In genomic region chr9:119365284-119365683, GRCm38 (mm10) we compare ENCODE assay signal across 27 mouse cellular contexts. TPM values are rescaled to one million over a fixed set of nuclear protein-coding genes. Genes with fewer than 3 reads are reported as not detected.
DNase-seq lines count a peak whose midpoint lies in the region; ATAC-seq lines count a peak whose summit lies in the region.
"Had no signal": no experiment of that assay in that cellular context is flagged by ENCODE, and none has a peak within 500 bp of the region (broad histone marks: within the 10 kb centered on the region; RNA-seq: fewer than 3 reads in every experiment).

Gene Slc22a14 (minus strand): TSS chr9:119365553.

- no peak within 1 kb of the TSS for H3K9ac ChIP-seq in kidney, embryonic 14.5 days (ENCODE audit: low read depth, low read length)
- H3K9ac ChIP-seq in midbrain, embryonic 11.5 days (ENCODE audit: low read length) = no peak within 1 kb of the TSS
- H3K9ac ChIP-seq: liver, embryonic 15.5 days; midbrain, embryonic 13.5 days; neural tube, embryonic 12.5 days had no signal

- 53% methylated on average over 7 of the region's 7 CpGs for WGBS in kidney, embryonic 14.5 days
- 79% methylated on average over 7 of the region's 7 CpGs for WGBS in midbrain, embryonic 11.5 days

- H3K4me3 ChIP-seq in kidney, embryonic 14.5 days (ENCODE audit: low read length) = no peak within 1 kb of the TSS
- no peak within 1 kb of the TSS for H3K4me3 ChIP-seq in midbrain, embryonic 11.5 days (ENCODE audit: low read depth, low read length)
- H3K4me3 ChIP-seq: erythroblast, embryonic 14.5 days; liver, embryonic 15.5 days; midbrain, embryonic 13.5 days; neural tube, embryonic 12.5 days had no signal

- no peak within 1 kb of the TSS for H3K4me2 ChIP-seq in kidney, embryonic 14.5 days (replicated peaks; ENCODE audit: low read depth, low read length)
- H3K4me2 ChIP-seq in midbrain, embryonic 11.5 days = no peak within 1 kb of the TSS
- H3K4me2 ChIP-seq: liver, embryonic 15.5 days; midbrain, embryonic 13.5 days; neural tube, embryonic 12.5 days had no signal

- DNase-seq in kidney, postnatal 10 days = peak; percentile 41
- DNase-seq in lung, postnatal 10 days = peak; percentile 36
- no peak for DNase-seq in lung, postnatal 25 days (ENCODE audit: low spot score)
- DNase-seq in brain, adult 2 months (ENCODE audit: low read depth, low spot score) = peak; percentile 43
- no peak for DNase-seq in cerebellum, postnatal 14 days
- no peak for DNase-seq in midbrain, embryonic 11.5 days (ENCODE audit: low spot score, missing footprints)
- DNase-seq: adrenal gland, postnatal 14 days; cerebellum, adult 18-20 months; cerebellum, postnatal 36 days; gastrocnemius, postnatal 10 days; heart, postnatal 36 days; layer of hippocampus, postnatal 36 days; thymus, adult 18-20 months; thymus, postnatal 4 days had no signal

- H3K27me3 ChIP-seq in kidney, embryonic 14.5 days (ENCODE audit: control insufficient read depth, insufficient read depth, low read length) = no peaks in the 10 kb centered on the region
- no peaks in the 10 kb centered on the region for H3K27me3 ChIP-seq in midbrain, embryonic 11.5 days (ENCODE audit: control insufficient read depth, insufficient read depth, low read length)
- H3K27me3 ChIP-seq: liver, embryonic 15.5 days; midbrain, embryonic 13.5 days; neural tube, embryonic 12.5 days had no signal

- H3K27ac ChIP-seq in kidney, embryonic 14.5 days (ENCODE audit: low read depth, low read length) = no peak within 1 kb of the TSS
- H3K27ac ChIP-seq in midbrain, embryonic 11.5 days (ENCODE audit: low read depth, low read length) = no peak within 1 kb of the TSS
- H3K27ac ChIP-seq: liver, embryonic 15.5 days; macrophage; midbrain, embryonic 13.5 days; neural tube, embryonic 12.5 days had no signal

- H3K9me3 ChIP-seq in kidney, embryonic 14.5 days (ENCODE audit: control insufficient read depth, low read length) = no peaks in the 10 kb centered on the region
- H3K9me3 ChIP-seq in midbrain, embryonic 11.5 days (ENCODE audit: control insufficient read depth, low read length) = no peaks in the 10 kb centered on the region
- H3K9me3 ChIP-seq: liver, embryonic 15.5 days; midbrain, embryonic 13.5 days; neural tube, embryonic 12.5 days had no signal

- H3K36me3 ChIP-seq in kidney, embryonic 14.5 days (ENCODE audit: control insufficient read depth, insufficient read depth, low read length) = no peaks in the 10 kb centered on the region; the same call in 1 of the 2 replicates
- no peaks in the 10 kb centered on the region for H3K36me3 ChIP-seq in midbrain, embryonic 11.5 days (ENCODE audit: control insufficient read depth, insufficient read depth, low read length)
- H3K36me3 ChIP-seq: liver, embryonic 15.5 days; midbrain, embryonic 13.5 days; neural tube, embryonic 12.5 days had no signal

- no peak for ATAC-seq in kidney, embryonic 14.5 days (ENCODE audit: low FRiP score, low TSS enrichment)
- peak; percentile 97 for ATAC-seq in megakaryocyte, adult 5-6 weeks (ENCODE audit: poor library complexity, severe bottlenecking)
- no peak for ATAC-seq in midbrain, embryonic 11.5 days (ENCODE audit: low FRiP score)
- ATAC-seq: activated CD4-positive, CD25-positive, alpha-beta regulatory T cell, adult 4 months; forebrain, embryonic 14.5 days; hindbrain, embryonic 16.5 days; intestine, embryonic 16.5 days; midbrain, embryonic 13.5 days had no signal

- H3K4me1 ChIP-seq in kidney, embryonic 14.5 days (ENCODE audit: control insufficient read depth, insufficient read depth, low read length) = peaks cover 3% of the 10 kb centered on the region; the same call in 1 of the 2 replicates
- H3K4me1 ChIP-seq in midbrain, embryonic 11.5 days (ENCODE audit: control insufficient read depth, insufficient read depth, low read length) = no peaks in the 10 kb centered on the region
- H3K4me1 ChIP-seq: liver, embryonic 15.5 days; midbrain, embryonic 13.5 days; neural tube, embryonic 12.5 days had no signal

RNA-seq across cellular contexts. Expression of gene Slc22a14, which starts in this region (rescaled TPM):
- polyA plus RNA-seq in kidney, embryonic 14.5 days (2014; fragmentation: Nextera tagmentation; extraction: Ambion mirVana) = not detected in 2 replicates
- not detected in 2 replicates for total RNA-seq in megakaryocyte, adult 5-6 weeks (2015)
- not detected in 2 replicates for total RNA-seq in megakaryocyte, adult 5-6 weeks (2017)
- polyA plus RNA-seq in midbrain, embryonic 11.5 days (2014; fragmentation: Nextera tagmentation; extraction: Ambion mirVana) = not detected in 2 replicates
- total RNA-seq: adrenal gland, postnatal 14 days; gastrocnemius, postnatal 10 days; layer of hippocampus, postnatal 36 days; left cerebral cortex, postnatal 25 days had no signal
- polyA plus RNA-seq: activated CD4-positive, CD25-positive, alpha-beta regulatory T cell, adult 4 months; embryonic facial prominence, embryonic 11.5 days; erythroblast, embryonic 14.5 days; forebrain, embryonic 14.5 days; macrophage; neural tube, embryonic 12.5 days had no signal

Comparison
In these comparisons a context has a peak if more than half of its experiments do, and no peak if none do; other contexts are left out.
1. DNase-seq: peak in kidney, postnatal 10 days (single experiment), lung, postnatal 10 days (single experiment) and brain, adult 2 months (single experiment); none in lung, postnatal 25 days (single experiment), cerebellum, postnatal 14 days (0 of 2) and midbrain, embryonic 11.5 days (single experiment).
2. Peak in ATAC-seq in megakaryocyte, adult 5-6 weeks; RNA of the gene not detected or under 1 TPM.